Mouse (Mus musculus): ENCODE results near the gene Klri2. TPM values are rescaled to one million over a fixed set of nuclear protein-coding genes. Genes with fewer than 3 reads are reported as not detected.

The Klri2 gene
- polyA plus RNA-seq (2012; rRNA removed; ENCODE audit: low replicate concordance) = not detected in 2 replicates

GRCm38 (mm10) chr6:129740069-129740721 lies at the start of gene Klri2:
TSS of gene Klri2 (minus strand) at chr6:129740484.

GRCm38 (mm10) chr6:129784170-129784569 lies 43.9 kb upstream of the Klri2 start, which contains the start of gene Gm156:
TSS of gene Gm156 (minus strand) at chr6:129784270.

GRCm38 (mm10) chr6:129717032-129717431 lies 23.3 kb downstream of the Klri2 start, which contains the start of gene Klri1:
TSS of gene Klri1 (minus strand) at chr6:129717132.

Other genes with a start within 250 kb of the Klri2 start
- not detected in 2 replicates for gene Olr1, start 233.3 kb downstream of the Klri2 start, polyA plus RNA-seq (2012; rRNA removed; ENCODE audit: low replicate concordance)
- not detected in 2 replicates for gene Tmem52b, start 227.9 kb downstream of the Klri2 start, polyA plus RNA-seq (2012; rRNA removed; ENCODE audit: low replicate concordance)
- 11.0 and 14.0 TPM in 2 replicates for gene Gabarapl1, start 207.3 kb downstream of the Klri2 start, polyA plus RNA-seq (2012; rRNA removed; ENCODE audit: low replicate concordance)
- not detected in 2 replicates for gene Klre1, start 162.6 kb downstream of the Klri2 start, polyA plus RNA-seq (2012; rRNA removed; ENCODE audit: low replicate concordance)
- gene Klrd1, start 148.7 kb downstream of the Klri2 start, polyA plus RNA-seq (2012; rRNA removed; ENCODE audit: low replicate concordance) = not detected in 2 replicates
- gene Klrk1, start 116.6 kb downstream of the Klri2 start, polyA plus RNA-seq (2012; rRNA removed; ENCODE audit: low replicate concordance) = not detected in 2 replicates
- not detected in 2 replicates for gene Klrc3, start 97.1 kb downstream of the Klri2 start, polyA plus RNA-seq (2012; rRNA removed; ENCODE audit: low replicate concordance)
- not detected in 2 replicates for gene Klrc2, start 79.8 kb downstream of the Klri2 start, polyA plus RNA-seq (2012; rRNA removed; ENCODE audit: low replicate concordance)
- gene Klrc1, start 61.5 kb downstream of the Klri2 start, polyA plus RNA-seq (2012; rRNA removed; ENCODE audit: low replicate concordance) = not detected in 2 replicates
- not detected in 2 replicates for gene Klri1, start 23.4 kb downstream of the Klri2 start, polyA plus RNA-seq (2012; rRNA removed; ENCODE audit: low replicate concordance)
- gene Gm156, start 43.8 kb upstream of the Klri2 start, polyA plus RNA-seq (2012; rRNA removed; ENCODE audit: low replicate concordance) = not detected in 2 replicates
- gene Gm17631, start 122.2 kb upstream of the Klri2 start, polyA plus RNA-seq (2012; rRNA removed; ENCODE audit: low replicate concordance) = not detected in 2 replicates
- gene Klra17, start 136.2 kb upstream of the Klri2 start, polyA plus RNA-seq (2012; rRNA removed; ENCODE audit: low replicate concordance) = 0.08 TPM in 1 of 2 replicates, not detected in the other
- not detected in 2 replicates for gene Klra5, start 177.2 kb upstream of the Klri2 start, polyA plus RNA-seq (2012; rRNA removed; ENCODE audit: low replicate concordance)

All from duodenum, adult 2 months (tissue).